Mouse (Mus musculus) hindbrain, postnatal 0 days (tissue): ENCODE results near the gene Dmtf1. TPM values are rescaled to one million over a fixed set of nuclear protein-coding genes. Genes with fewer than 3 reads are reported as not detected.
"Not testable (repeated sequence)": the region's sequence is repeated elsewhere in the genome, so short reads cannot be mapped to it uniquely, and the experiment has no call there.

Experiments
- ATAC-seq: fragments of 200-750 bp; cut with Nextera tagmentation; 2 replicates; pipeline ENCODE4 v1.8.0; 2017; ENCODE audit warnings: mild to moderate bottlenecking, moderate TSS enrichment, moderate library complexity
- DNase-seq: peaks from one replicate; pipeline ENCODE4 v3.0.0-alpha.2; 2015; ENCODE audit warnings: low spot score
- H3K27ac ChIP-seq: fragments of 300-500 bp; sonication (generic); 2 replicates; pipeline ENCODE4 v1.5.1; 2014; ENCODE audit warnings: mild to moderate bottlenecking
- H3K27me3 ChIP-seq: fragments of 300-500 bp; sonication (generic); 2 replicates; pipeline ENCODE4 v1.6.1; 2014; ENCODE audit warnings: low read length, mixed read lengths; ENCODE audit not compliant: insufficient read depth
- H3K36me3 ChIP-seq: fragments of 300-500 bp; sonication (generic); 2 replicates; pipeline ENCODE4 v1.6.1; 2014; ENCODE audit warnings: low read length, mixed read lengths; ENCODE audit not compliant: insufficient read depth
- H3K4me1 ChIP-seq: fragments of 300-500 bp; sonication (generic); 2 replicates; pipeline ENCODE4 v1.6.1; 2014; ENCODE audit warnings: antibody characterized with exemption, low read length, mixed read lengths; ENCODE audit not compliant: insufficient read depth
- H3K4me2 ChIP-seq: fragments of 300-500 bp; sonication (generic); 2 replicates; pipeline ENCODE4 v1.6.1; 2014; ENCODE audit warnings: low read depth, mild to moderate bottlenecking, low read length, moderate library complexity, mixed read lengths
- H3K4me3 ChIP-seq: fragments of 300-500 bp; sonication (generic); 2 replicates; pipeline ENCODE4 v1.5.1; 2014; ENCODE audit warnings: low read length
- H3K9ac ChIP-seq: fragments of 300-500 bp; sonication (generic); replicated peaks from 2 replicates; pipeline ENCODE4 v1.6.1; 2014; ENCODE audit warnings: mild to moderate bottlenecking, low read length, moderate library complexity, mixed read lengths
- H3K9me3 ChIP-seq: fragments of 300-500 bp; sonication (generic); 2 replicates; pipeline ENCODE4 v1.6.1; 2016; ENCODE audit warnings: low read length, mixed read lengths
- CTCF ChIP-seq: IDR thresholded peaks from 2 replicates; pipeline ENCODE4 v1.5.1; 2016; ENCODE audit warnings: antibody characterized with exemption, control low read depth, low read depth
- WGBS: fragments of 180-500 bp; shearing (Covaris S2); extraction: QIAGEN DNeasy Blood & Tissue Kit; methylation state at CpG from one replicate; pipeline ENCODE4 v1.1.7; 2014; 5-methylcytosine and 5-hydroxymethylcytosine counted together
- polyA plus RNA-seq: library from polyadenylated mRNA; unstranded; fragments of >200 nt; fragmentation: Nextera tagmentation; extraction: Ambion mirVana; gene quantifications from 2 replicates; pipeline ENCODE4 v1.2.1, GENCODE M21; 2015
- total RNA-seq: library from RNA; depleted of rRNA; stranded (reverse); fragments of >200 nt; gene quantifications from 2 replicates; pipeline ENCODE4 v1.2.3, GENCODE M21; 2014; rRNA removed

Gene Dmtf1
- total RNA-seq (39.6 and 44.2 TPM in 2 replicates), polyA plus RNA-seq (28.4 and 32.3 TPM in 2 replicates)

DNA sequence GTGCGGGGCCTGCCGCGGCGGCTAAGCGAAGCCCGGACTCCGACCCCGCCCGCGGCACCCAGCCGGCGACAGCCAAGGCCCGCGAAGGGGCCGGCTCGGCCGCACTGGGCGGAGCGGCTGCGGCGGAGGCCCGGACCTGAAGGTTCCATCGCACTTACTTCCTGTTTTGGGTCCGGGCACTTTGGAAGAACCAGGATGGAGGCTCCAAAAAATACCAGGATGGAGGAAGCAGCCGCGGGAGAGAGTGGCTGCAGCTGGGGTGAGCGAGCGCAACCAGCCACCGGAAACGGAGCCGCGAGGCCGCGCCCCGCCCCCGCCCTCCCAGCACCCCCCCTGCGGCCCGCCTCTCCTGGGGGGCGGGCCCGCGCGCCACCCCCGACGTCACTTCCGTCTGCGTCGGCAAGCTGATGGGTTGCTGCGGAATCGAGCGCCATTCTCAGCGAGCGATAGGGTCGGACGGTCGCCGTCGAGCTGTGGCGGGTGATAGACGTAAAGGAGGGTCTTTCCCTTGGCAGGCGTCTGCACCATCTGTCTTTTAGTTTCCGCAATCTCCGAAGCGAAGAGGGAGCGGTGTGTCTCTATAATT is at the start of gene Dmtf1:
Gene Dmtf1 (minus strand): TSS at position 321 of the 586 bp plus-strand sequence.
- no peaks in the 10 kb centered on the region for H3K4me1 ChIP-seq
- H3K4me2 ChIP-seq, result peak within 1 kb of the TSS; percentile 71
- no peaks in the 10 kb centered on the region for H3K9me3 ChIP-seq
- DNase-seq (peak; percentile 97), ATAC-seq (peak; percentile 98)
- TF ChIP-seq CTCF, result 0 out of 2 replicates have a peak, but pooled peaks have one; percentile 8
- peak within 1 kb of the TSS; percentile 97 for H3K4me3 ChIP-seq
- peak within 1 kb of the TSS; percentile 100 for H3K27ac ChIP-seq
- H3K27me3 ChIP-seq, result no peaks in the 10 kb centered on the region
- H3K9ac ChIP-seq, result peak within 1 kb of the TSS; percentile 97
- WGBS, result under 1% methylated on average over 63 of the region's 64 CpGs
- H3K36me3 ChIP-seq, result no peaks in the 10 kb centered on the region

DNA sequence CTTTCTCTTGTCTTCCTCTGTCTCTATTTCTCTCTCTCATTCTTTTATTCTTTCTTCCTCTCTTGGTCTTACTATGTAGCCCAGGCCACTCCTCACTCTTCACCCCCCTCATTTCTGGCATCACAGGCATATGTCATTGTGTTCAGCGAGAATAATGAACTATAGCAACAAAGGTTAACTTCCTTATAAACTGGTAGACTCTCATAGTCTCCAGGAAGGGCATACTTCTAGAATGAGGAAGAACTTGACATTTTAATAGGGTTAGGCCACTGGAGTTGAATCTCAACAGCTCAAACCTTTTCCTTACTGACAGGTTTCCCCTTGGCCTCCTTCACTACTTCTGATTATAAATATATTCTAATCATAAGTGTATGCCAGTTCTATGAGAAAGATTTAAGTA is 24.9 kb upstream of the Dmtf1 start:
- no peak overlapping the region for H3K4me3 ChIP-seq
- 86% methylated on average over 1 of the region's 1 CpGs for whole genome bisulfite sequencing
- DNase-seq, result no peak

DNA sequence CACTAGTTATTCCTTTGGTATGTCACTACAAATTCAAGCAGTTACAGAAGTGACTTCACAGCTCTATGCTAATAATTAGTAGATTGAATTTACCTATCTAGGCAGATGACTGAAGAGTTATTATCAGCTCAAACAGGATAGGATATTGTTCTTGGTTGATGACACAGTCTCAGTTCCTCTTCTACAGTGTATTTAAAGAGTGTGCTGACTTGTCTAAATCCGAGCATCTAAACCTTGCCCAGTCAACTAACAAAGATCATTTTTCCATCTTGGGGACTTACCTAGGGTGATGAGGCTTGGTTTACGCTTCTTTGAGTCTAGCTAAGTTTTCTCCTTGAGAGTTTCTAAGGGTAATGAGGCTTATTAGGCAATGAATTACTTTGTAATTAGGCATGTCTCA is 11.7 kb upstream of the Dmtf1 start:
- no peak for ATAC-seq
- WGBS, result 66% methylated on average over 2 of the region's 2 CpGs
- TF ChIP-seq CTCF, result no peak

More for the DNA sequence above, 24.9 kb upstream of the Dmtf1 start:
- no peak overlapping the region for H3K4me2 ChIP-seq
- no peak overlapping the region for H3K9ac ChIP-seq
- H3K9me3 ChIP-seq, result no peaks in the 10 kb centered on the region
- H3K36me3 ChIP-seq, result no peaks in the 10 kb centered on the region
- no peaks in the 10 kb centered on the region for H3K27me3 ChIP-seq
- no peaks in the 10 kb centered on the region for H3K4me1 ChIP-seq
- TF ChIP-seq CTCF, result no peak
- ATAC-seq, result no peak
- H3K27ac ChIP-seq, result no peak overlapping the region

DNA sequence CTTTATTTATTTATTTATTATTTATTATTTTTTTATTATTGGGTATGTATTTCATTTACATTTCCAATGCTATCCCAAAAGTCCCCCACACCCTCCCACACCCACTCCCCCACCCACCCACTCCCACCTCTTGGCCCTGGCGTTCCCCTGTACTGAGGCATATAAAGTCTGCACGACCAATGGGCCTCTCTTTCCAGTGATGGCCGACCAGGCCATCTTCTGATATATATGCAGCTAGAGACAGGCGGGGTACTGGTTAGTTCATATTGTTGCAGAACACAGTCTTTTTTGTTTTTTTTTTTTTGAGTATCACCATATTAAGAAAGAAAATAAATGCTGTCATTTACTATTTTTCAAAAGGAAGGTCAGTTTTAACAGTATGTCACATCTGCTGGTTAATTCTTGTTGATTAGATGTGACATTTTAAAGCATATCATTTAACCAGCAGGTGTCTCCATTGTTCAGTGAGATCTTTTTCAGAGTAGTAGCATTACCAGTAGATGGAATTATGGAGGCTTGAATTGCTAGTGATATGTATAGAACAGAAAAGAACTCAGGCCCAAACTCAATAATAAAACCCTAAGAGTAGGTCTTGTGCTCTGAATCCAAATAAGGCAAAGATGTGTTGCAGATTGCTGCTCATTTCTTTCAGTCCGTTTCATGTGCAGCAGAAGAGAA is 7.9 kb upstream of the Dmtf1 start:
- not testable (repeated sequence) for H3K36me3 ChIP-seq, H3K4me1 ChIP-seq, H3K9ac ChIP-seq, H3K4me2 ChIP-seq, H3K27ac ChIP-seq, H3K9me3 ChIP-seq, H3K4me3 ChIP-seq, H3K27me3 ChIP-seq
- DNase-seq (peak; percentile 70), ATAC-seq (peak; percentile 73; the same call in 1 of the 2 replicates)
- 82% methylated on average over 4 of the region's 5 CpGs for WGBS
- peak; percentile 66 for TF ChIP-seq CTCF

More for the DNA sequence above, 11.7 kb upstream of the Dmtf1 start:
- Histone ChIP-seq H3K9ac (no peak overlapping the region), H3K9me3 (no peaks in the 10 kb centered on the region), H3K4me1 (no peaks in the 10 kb centered on the region), H3K4me3 (no peak overlapping the region), H3K27me3 (no peaks in the 10 kb centered on the region), H3K36me3 (no peaks in the 10 kb centered on the region), H3K4me2 (no peak overlapping the region), H3K27ac (no peak overlapping the region)
- no peak for DNase-seq

DNA sequence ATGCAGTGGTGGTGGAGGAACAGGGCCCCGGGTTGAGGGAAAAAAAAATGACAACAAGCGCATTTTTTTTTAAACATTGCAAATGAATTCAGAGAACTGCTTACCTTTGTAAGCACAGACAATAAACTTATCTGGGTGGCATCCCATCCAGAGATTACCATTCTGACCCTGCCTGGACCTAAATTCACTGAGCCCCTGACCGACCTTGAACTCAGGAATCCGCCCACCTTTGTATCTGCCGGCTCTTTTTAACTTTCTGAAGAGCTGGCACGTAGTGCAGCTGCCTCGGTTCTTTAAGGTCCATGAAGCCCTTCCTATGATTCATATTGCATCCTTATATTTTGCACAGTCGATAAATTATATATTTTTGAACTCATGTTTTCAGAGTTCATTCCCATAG is 4.8 kb upstream of the Dmtf1 start:
- Histone ChIP-seq H3K36me3 (no peaks in the 10 kb centered on the region), H3K4me2 (no peak overlapping the region), H3K27me3 (no peaks in the 10 kb centered on the region), H3K9ac (no peak overlapping the region), H3K4me1 (no peaks in the 10 kb centered on the region), H3K27ac (no peak overlapping the region), H3K4me3 (no peak overlapping the region), H3K9me3 (no peaks in the 10 kb centered on the region)
- no peak for TF ChIP-seq CTCF
- 77% methylated on average over 8 of the region's 8 CpGs for WGBS
- ATAC-seq (no peak), DNase-seq (no peak)

DNA sequence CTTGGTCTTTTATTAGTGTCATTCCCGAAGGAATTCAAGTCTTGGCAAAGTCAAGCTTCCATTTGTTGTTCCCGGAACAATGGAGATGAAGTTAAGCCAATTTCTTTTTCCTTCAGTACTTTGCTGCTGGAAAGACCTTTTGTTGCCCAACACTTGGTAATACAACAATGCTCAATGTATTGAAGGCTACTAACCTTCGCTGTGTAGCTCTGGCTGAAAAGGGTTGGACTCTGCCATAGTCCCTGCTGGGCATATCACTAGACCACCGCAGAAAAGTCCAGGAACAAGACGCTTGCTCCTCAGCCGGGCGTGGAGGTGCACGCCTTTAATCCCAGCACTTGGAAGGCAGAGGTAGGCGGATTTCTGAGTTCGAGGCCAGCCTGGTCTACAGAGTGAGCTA is 3.6 kb upstream of the Dmtf1 start:
- not testable (repeated sequence) for H3K4me2 ChIP-seq, H3K9me3 ChIP-seq, H3K27me3 ChIP-seq, H3K9ac ChIP-seq, H3K4me3 ChIP-seq, H3K36me3 ChIP-seq, ATAC-seq, H3K4me1 ChIP-seq, H3K27ac ChIP-seq, DNase-seq
- WGBS, result 84% methylated on average over 10 of the region's 10 CpGs

DNA sequence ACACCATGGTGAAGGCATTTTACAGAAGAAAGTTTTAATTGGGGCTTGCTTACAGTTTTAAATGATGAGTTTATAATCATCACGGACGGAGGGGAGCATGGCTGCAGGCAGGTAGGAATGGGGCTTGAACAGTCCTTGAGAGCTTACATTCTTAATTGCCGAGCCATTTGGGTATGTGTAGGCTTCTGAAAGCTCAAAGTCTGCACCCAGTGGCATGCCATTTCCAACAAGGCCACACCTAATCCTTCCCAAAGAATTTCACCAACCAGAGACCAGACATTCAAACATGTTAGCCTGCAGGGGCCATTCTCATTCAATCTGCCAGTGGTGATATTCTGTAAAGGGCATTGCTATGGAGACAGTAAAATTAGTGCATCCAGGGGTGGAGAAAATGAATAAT is 1.8 kb upstream of the Dmtf1 start:
- H3K27me3 ChIP-seq, result no peaks in the 10 kb centered on the region
- ATAC-seq (no peak), DNase-seq (no peak)
- no peak overlapping the region for H3K4me3 ChIP-seq
- WGBS, result 97% methylated on average over 3 of the region's 3 CpGs
- no peak overlapping the region for H3K9ac ChIP-seq
- no peaks in the 10 kb centered on the region for H3K36me3 ChIP-seq
- no peak overlapping the region for H3K4me2 ChIP-seq
- H3K9me3 ChIP-seq, result no peaks in the 10 kb centered on the region
- H3K27ac ChIP-seq, result no peak overlapping the region
- H3K4me1 ChIP-seq, result no peaks in the 10 kb centered on the region
- TF ChIP-seq CTCF, result no peak
